Mouse (Mus musculus) olfactory bulb, adult 2 months (tissue): ENCODE measurements at regions not wholly inside any gene's neighbourhood (a gene's known extent, or its start where the extent isn't known, plus 50 kb on each side); places are given as distances from the start of the nearest gene placed in this dataset.

Experiments used
- CTCF ChIP-seq: fragments of 200-500 bp; IDR thresholded peaks from 2 replicates; pipeline ENCODE4 v1.5.1; 2012; ENCODE audit warnings: low read depth, mild to moderate bottlenecking, low read length, moderate library complexity; ENCODE audit not compliant: insufficient read depth
- POLR2A ChIP-seq: fragments of 200-500 bp; IDR thresholded peaks from 2 replicates; pipeline ENCODE4 v1.6.1; 2012; ENCODE audit warnings: mild to moderate bottlenecking, low read depth, low read length, moderate library complexity; ENCODE audit not compliant: insufficient read depth

DNA sequence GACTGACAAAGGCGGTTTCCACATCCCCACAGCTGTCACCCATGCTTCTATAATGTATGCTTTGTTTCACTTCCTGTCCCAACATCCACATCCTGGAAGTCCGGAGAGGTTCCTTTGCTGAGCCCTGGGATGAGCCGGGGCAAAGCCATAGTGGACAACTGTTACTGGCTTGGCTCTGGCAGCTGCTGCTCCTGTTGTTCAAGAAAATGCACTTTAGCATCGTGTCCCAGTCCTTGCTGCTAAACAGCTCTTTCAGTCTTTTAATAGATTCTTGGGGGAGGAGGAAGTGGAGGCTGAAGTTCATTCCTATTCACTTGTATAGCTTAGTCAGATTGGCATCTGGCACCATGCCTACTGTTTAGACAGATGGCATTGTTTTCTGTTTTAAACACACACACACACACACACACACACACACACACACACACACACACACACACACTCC lies 135.9 kb upstream of the Rnd3 start:
- TF ChIP-seq CTCF (no peak), POLR2A (no peak)
